Mouse (Mus musculus): Measurements from ENCODE around the gene Gm14408. TPM values are rescaled to one million over a fixed set of nuclear protein-coding genes. Genes with fewer than 3 reads are reported as not detected.

Gm14408 gene
- polyA plus RNA-seq (2017; shearing (Covaris generic)): not detected

DNA sequence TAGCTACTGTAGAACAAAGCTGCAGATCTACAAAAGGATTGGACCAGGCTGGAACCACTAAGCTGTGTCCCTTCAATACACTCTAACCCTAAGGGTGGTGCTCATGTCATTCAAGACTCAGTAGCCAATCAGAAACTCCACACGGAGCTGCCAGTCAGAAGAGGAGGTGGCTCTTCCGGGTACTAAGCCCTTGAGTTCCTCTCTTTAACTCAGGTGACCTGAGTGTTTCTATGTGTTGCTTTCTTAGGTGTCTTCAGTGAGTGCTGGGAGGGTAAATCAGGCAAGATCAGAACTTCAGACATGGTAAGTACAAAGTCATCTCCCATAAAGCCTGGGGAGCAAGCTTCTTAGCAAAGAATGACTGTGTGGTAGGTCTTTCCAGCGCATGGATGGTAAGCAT lies at the start of gene Gm14408:
Gene Gm14408 (plus strand): TSS at position 301 of the 400 bp plus-strand sequence.

DNA sequence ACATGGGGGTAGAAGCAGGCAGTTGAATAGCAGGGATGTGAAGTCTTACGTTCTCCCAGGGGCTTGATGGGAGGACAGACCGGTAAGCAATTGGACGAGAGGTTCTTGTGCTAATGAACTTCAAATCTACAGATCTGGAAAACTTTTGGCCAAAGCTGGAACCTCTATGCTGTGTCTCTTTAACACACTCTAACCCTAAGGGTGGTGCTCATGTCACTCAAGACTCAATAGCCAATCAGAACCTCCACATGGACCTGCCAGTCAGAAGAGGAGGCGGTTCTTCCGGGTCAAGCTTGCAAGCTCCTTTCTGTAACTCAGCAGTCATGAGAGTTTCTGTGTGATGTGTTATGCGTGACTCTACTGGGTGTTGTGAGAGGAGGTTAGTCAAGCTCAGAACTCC lies 32.6 kb upstream of the Gm14408 start, which contains the start of gene Gm14295:
Gene Gm14295 (plus strand): TSS at position 301 of the 400 bp plus-strand sequence.

Other genes starting within 250 kb of the Gm14408 start
- gene Gm14308, start 194.8 kb upstream of the Gm14408 start, polyA plus RNA-seq (2017; shearing (Covaris generic)): not detected
- gene Zfp973, start 160.6 kb upstream of the Gm14408 start, polyA plus RNA-seq (2017; shearing (Covaris generic)): 8.5 TPM
- gene Gm14305, start 122.8 kb upstream of the Gm14408 start, polyA plus RNA-seq (2017; shearing (Covaris generic)): 11.1 TPM
- gene Gm14295, start 32.5 kb upstream of the Gm14408 start, polyA plus RNA-seq (2017; shearing (Covaris generic)): 7.9 TPM
- gene Gm14296, start 96.7 kb downstream of the Gm14408 start, polyA plus RNA-seq (2017; shearing (Covaris generic)): 3.9 TPM
- 3.5 TPM for gene Gm14419, start 169.8 kb downstream of the Gm14408 start, polyA plus RNA-seq (2017; shearing (Covaris generic))
- gene Gm14401, start 243.2 kb downstream of the Gm14408 start, polyA plus RNA-seq (2017; shearing (Covaris generic)): 0.34 TPM